ENCODE assay signal across 11 mouse cellular contexts in genomic region chr11:6391516-6392276, GRCm38 (mm10). TPM values are rescaled to one million over a fixed set of nuclear protein-coding genes. Genes with fewer than 3 reads are reported as not detected.
DNase-seq lines count a peak whose midpoint lies in the region; TF ChIP-seq lines count a peak whose summit lies in the region.
"Had no signal": no experiment of that assay in that cellular context is flagged by ENCODE, and none has a peak within 500 bp of the region (broad histone marks: within the 10 kb centered on the region; RNA-seq: fewer than 3 reads in every experiment).

No protein-coding gene starts in this region.

- no peak overlapping the region for H3K4me3 ChIP-seq in gastrocnemius, adult 2 months
- H3K4me3 ChIP-seq in thymus, adult 2 months (ENCODE audit: control insufficient read depth, insufficient read depth, low read length), result no peak overlapping the region
- peak overlapping the region; percentile 78 for H3K4me3 ChIP-seq in megakaryocyte, embryonic 14.5 days (replicated peaks)

- TF ChIP-seq POLR2A in thymus, adult 2 months (IDR thresholded peaks at IDR 0.05; ENCODE audit: control insufficient read depth, extremely low read depth, insufficient read depth, low read length, poor library complexity), result no peak

- H3K9me3 ChIP-seq in megakaryocyte, embryonic 14.5 days, result no peaks in the 10 kb centered on the region

- no peaks in the 10 kb centered on the region for H3K27me3 ChIP-seq in thymus, adult 2 months (ENCODE audit: control insufficient read depth, insufficient read depth, low read length)
- no peaks in the 10 kb centered on the region for H3K27me3 ChIP-seq in megakaryocyte, embryonic 14.5 days (replicated peaks)

- H3K4me1 ChIP-seq in thymus, adult 2 months (replicated peaks; ENCODE audit: control insufficient read depth, insufficient read depth, low read length), result peaks cover 23% of the 10 kb centered on the region
- peaks cover 70% of the 10 kb centered on the region for H3K4me1 ChIP-seq in megakaryocyte, embryonic 14.5 days

- intact Hi-C loops in gastrocnemius, adult 2 months (cut with DNase I), result no loop called here

- WGBS in thymus, adult 2 months, result 39% methylated on average over 8 of the region's 8 CpGs

- peak overlapping the region; percentile 28 for H3K27ac ChIP-seq in gastrocnemius, adult 2 months
- H3K27ac ChIP-seq in thymus, adult 2 months (ENCODE audit: control insufficient read depth, insufficient read depth, low read length), result peak overlapping the region; percentile 45; the same call in 1 of the 2 replicates
- H3K27ac ChIP-seq: kidney, postnatal 0 days had no signal

- no peak for TF ChIP-seq CTCF in gastrocnemius, adult 2 months (IDR thresholded peaks at IDR 0.05)
- no peak for TF ChIP-seq CTCF in thymus, adult 2 months (IDR thresholded peaks at IDR 0.05; ENCODE audit: borderline replicate concordance, control insufficient read depth, extremely low read depth, insufficient read depth, low read length, poor library complexity)

- peaks cover 15% of the 10 kb centered on the region for H3K36me3 ChIP-seq in thymus, adult 2 months (ENCODE audit: control insufficient read depth, insufficient read depth, low read length)
- H3K36me3 ChIP-seq in megakaryocyte, embryonic 14.5 days (replicated peaks; ENCODE audit: low read length), result peaks cover 51% of the 10 kb centered on the region

- no peak for DNase-seq in gastrocnemius, adult 2 months
- DNase-seq in gastrocnemius, postnatal 10 days, result no peak
- DNase-seq in thymus, adult 2 months, result no peak
- DNase-seq in thymus, postnatal 0 days (ENCODE audit: low spot score), result no peak
- no peak for DNase-seq in adipocyte (ENCODE audit: low spot score)
- DNase-seq in c-Kit-positive CD71-positive TER-119-positive erythroid progenitor cells, embryonic 14.5 days (ENCODE audit: low spot score), result no peak
- DNase-seq in adrenal gland, adult (ENCODE audit: inconsistent age in 2 of 2, low spot score in 1 of 2), result no peak
- DNase-seq: gastrocnemius, postnatal 25 days; lung, embryonic 14.5 days had no signal

RNA-seq across cellular contexts. Expression of gene Zmiz2, which starts 2.8 kb away (rescaled TPM):
- 10 to 100 TPM; 45.4 to 52.0 TPM for total RNA-seq in gastrocnemius, adult 2 months (2021)
- 10 to 100 TPM; 31.8 to 34.3 TPM for total RNA-seq in gastrocnemius, postnatal 10 days (2021)
- 137 and 187 TPM in 2 replicates for polyA plus RNA-seq in thymus, adult 2 months (2012; rRNA removed)
- 12.2 and 14.9 TPM in 2 replicates for polyA plus RNA-seq in thymus, postnatal 0 days (2015; fragmentation: Nextera tagmentation; extraction: Ambion mirVana)
- polyA plus RNA-seq in megakaryocyte, embryonic 14.5 days (2012; ENCODE audit: insufficient read depth, low replicate concordance), result 225 and 608 TPM in 2 replicates

RNA-seq across cellular contexts. Expression of gene Ppia, which starts 23.5 kb away (rescaled TPM):
- 100 to 1,000 TPM; 205 to 209 TPM for total RNA-seq in gastrocnemius, adult 2 months (2021)
- total RNA-seq in gastrocnemius, postnatal 10 days (2021), result 100 to 1,000 TPM; 765 to 781 TPM
- polyA plus RNA-seq in thymus, adult 2 months (2012; rRNA removed), result 1,363 and 1,486 TPM in 2 replicates
- 7,546 and 8,495 TPM in 2 replicates for polyA plus RNA-seq in thymus, postnatal 0 days (2015; fragmentation: Nextera tagmentation; extraction: Ambion mirVana)
- polyA plus RNA-seq in megakaryocyte, embryonic 14.5 days (2012; ENCODE audit: insufficient read depth, low replicate concordance), result 18.2 and 172 TPM in 2 replicates

RNA-seq across cellular contexts. Expression of gene H2afv, which starts 52.5 kb away (rescaled TPM):
- total RNA-seq in gastrocnemius, adult 2 months (2021), result 10 to 100 TPM; 44.2 to 70.3 TPM
- 10 to 100 TPM; 66.2 to 67.3 TPM for total RNA-seq in gastrocnemius, postnatal 10 days (2021)
- polyA plus RNA-seq in thymus, adult 2 months (2012; rRNA removed), result 163 and 178 TPM in 2 replicates
- polyA plus RNA-seq in thymus, postnatal 0 days (2015; fragmentation: Nextera tagmentation; extraction: Ambion mirVana), result 715 and 776 TPM in 2 replicates
- 23.2 and 32.7 TPM in 2 replicates for polyA plus RNA-seq in megakaryocyte, embryonic 14.5 days (2012; ENCODE audit: insufficient read depth, low replicate concordance)
